Mouse (Mus musculus) left cerebral cortex, adult 2 months (tissue): Measurements from ENCODE around the gene Mybpc2. TPM values are rescaled to one million over a fixed set of nuclear protein-coding genes. Genes with fewer than 3 reads are reported as not detected.
A peak's percentile ranks its signal among the peaks of the same experiment; 100 is the strongest.

Experiments used
- DNase-seq, 2 experiments: peaks; one replicate each; pipeline ENCODE4 v3.0.0; 2021 to 2022; ENCODE audit warnings: low spot score in 2 of 2, mixed read lengths in 1 of 2; ENCODE audit errors: extremely low spot score in 1 of 2
- H3K27ac ChIP-seq: fragments of 200-600 bp; 2 replicates; pipeline ENCODE4 v1.8.1; 2022
- H3K4me3 ChIP-seq: fragments of 200-600 bp; 2 replicates; pipeline ENCODE4 v1.8.1; 2022
- CTCF ChIP-seq: fragments of 200-600 bp; IDR thresholded peaks from 2 replicates; pipeline ENCODE4 v1.8.1; 2022; ENCODE audit warnings: antibody characterized with exemption, mild to moderate bottlenecking, moderate library complexity
- intact Hi-C: fragments of 180-260 bp; cut with DNase I; formaldehyde crosslinking; loops from one replicate; pipeline ENCODE4 v1.15.1; 2025
- total RNA-seq, 2 experiments: library from RNA; stranded (reverse); gene quantifications; 2 replicates each; pipeline ENCODE4 v1.2.3; 2021

Gene Mybpc2
- total RNA-seq, 2 experiments from 2014 or later: 0.29 TPM; not detected in 1

GRCm38 (mm10) chr7:44531946-44532732 is 7.7 kb upstream of the Mybpc2 start, which contains the start of gene Spib:
TSS of gene Spib (minus strand) at chr7:44532071.
- no peak within 1 kb of the TSS for H3K27ac ChIP-seq
- no peak within 1 kb of the TSS for H3K4me3 ChIP-seq
- intact Hi-C loops: no loop called here
- DNase-seq: no peak
- no peak for TF ChIP-seq CTCF

GRCm38 (mm10) chr7:44531207-44531606 is 6.8 kb upstream of the Mybpc2 start:
- Histone ChIP-seq H3K27ac (no peak overlapping the region), H3K4me3 (no peak overlapping the region)
- DNase-seq: no peak
- intact Hi-C loops: no loop called here
- no peak for TF ChIP-seq CTCF

- DNase-seq: no peak
- intact Hi-C loops: no loop called here
- no peak for TF ChIP-seq CTCF
- H3K27ac ChIP-seq: no peak overlapping the region
- H3K4me3 ChIP-seq: no peak overlapping the region
These were observed 6.1 kb upstream of the Mybpc2 start for GRCm38 (mm10) chr7:44530507-44530906.

GRCm38 (mm10) chr7:44529518-44529917 is 5.1 kb upstream of the Mybpc2 start:
- no peak for DNase-seq
- intact Hi-C loops: no loop called here
- no peak for TF ChIP-seq CTCF
- H3K4me3 ChIP-seq: no peak overlapping the region
- H3K27ac ChIP-seq: no peak overlapping the region

- Histone ChIP-seq H3K4me3 (peak overlapping the region; percentile 47), H3K27ac (peak overlapping the region; percentile 93)
- peak; percentile 76 for DNase-seq
- peak; percentile 85 for TF ChIP-seq CTCF
- intact Hi-C loops: loop anchor here (2.0 kb wide), 1 partner anchor 21 kb away; the partner anchor contains the start of gene Pold1
These were observed 3.3 kb upstream of the Mybpc2 start for GRCm38 (mm10) chr7:44527483-44528398.

GRCm38 (mm10) chr7:44526414-44527154 is 2.1 kb upstream of the Mybpc2 start:
- H3K4me3 ChIP-seq: no peak overlapping the region
- intact Hi-C loops: loop anchor here (2.0 kb wide), 1 partner anchor 22 kb away; the partner anchor contains the start of gene Pold1
- DNase-seq: no peak
- TF ChIP-seq CTCF: no peak
- no peak overlapping the region for H3K27ac ChIP-seq

GRCm38 (mm10) chr7:44525126-44525832 is 823 bp upstream of the Mybpc2 start:
- TF ChIP-seq CTCF: no peak
- intact Hi-C loops: no loop called here
- no peak overlapping the region for H3K4me3 ChIP-seq

GRCm38 (mm10) chr7:44523056-44523455 is 1.4 kb downstream of the Mybpc2 start:
- intact Hi-C loops: loop anchor here (5.0 kb wide), 1 partner anchor 124 kb away; no protein-coding TSS in a partner anchor
- no peak for TF ChIP-seq CTCF
- DNase-seq: no peak
- H3K4me3 ChIP-seq: no peak overlapping the region
- H3K27ac ChIP-seq: no peak overlapping the region

More at GRCm38 (mm10) chr7:44525126-44525832, 823 bp upstream of the Mybpc2 start:
- peak; percentile 48 to 49 for DNase-seq
- no peak overlapping the region; the same call in 1 of the 2 replicates for H3K27ac ChIP-seq

- no peak overlapping the region for H3K4me3 ChIP-seq
- peak; percentile 71 for TF ChIP-seq CTCF
- peak in 1 of 2 experiments; percentile 61 for DNase-seq
- no peak overlapping the region for H3K27ac ChIP-seq
- intact Hi-C loops: loop anchor here (2.0 to 5.0 kb wide), 2 partner anchors 39 to 126 kb away; no protein-coding TSS in a partner anchor
These were observed 2.7 kb downstream of the Mybpc2 start for GRCm38 (mm10) chr7:44521710-44522109.

GRCm38 (mm10) chr7:44520990-44521389 is 3.5 kb downstream of the Mybpc2 start:
- intact Hi-C loops: loop anchor here (2.0 to 5.0 kb wide), 2 partner anchors 40 to 126 kb away; no protein-coding TSS in a partner anchor
- Histone ChIP-seq H3K4me3 (no peak overlapping the region), H3K27ac (no peak overlapping the region)
- TF ChIP-seq CTCF: no peak
- no peak for DNase-seq
